Mouse (Mus musculus) urinary bladder, adult 2 months (tissue): ENCODE data around the gene Sparc. TPM values are rescaled to one million over a fixed set of nuclear protein-coding genes. Genes with fewer than 3 reads are reported as not detected.

Experiments
- DNase-seq: peaks from one replicate; pipeline ENCODE4 v3.0.0; 2022; ENCODE audit warnings: low spot score
- polyA plus RNA-seq: library from polyadenylated mRNA; depleted of rRNA; stranded (reverse); fragments of >200 nt; gene quantifications from 2 replicates; pipeline ENCODE4 v1.2.3, GENCODE M21; 2012

The Sparc gene
- polyA plus RNA-seq, 1 experiment = 3,504 TPM

DNA sequence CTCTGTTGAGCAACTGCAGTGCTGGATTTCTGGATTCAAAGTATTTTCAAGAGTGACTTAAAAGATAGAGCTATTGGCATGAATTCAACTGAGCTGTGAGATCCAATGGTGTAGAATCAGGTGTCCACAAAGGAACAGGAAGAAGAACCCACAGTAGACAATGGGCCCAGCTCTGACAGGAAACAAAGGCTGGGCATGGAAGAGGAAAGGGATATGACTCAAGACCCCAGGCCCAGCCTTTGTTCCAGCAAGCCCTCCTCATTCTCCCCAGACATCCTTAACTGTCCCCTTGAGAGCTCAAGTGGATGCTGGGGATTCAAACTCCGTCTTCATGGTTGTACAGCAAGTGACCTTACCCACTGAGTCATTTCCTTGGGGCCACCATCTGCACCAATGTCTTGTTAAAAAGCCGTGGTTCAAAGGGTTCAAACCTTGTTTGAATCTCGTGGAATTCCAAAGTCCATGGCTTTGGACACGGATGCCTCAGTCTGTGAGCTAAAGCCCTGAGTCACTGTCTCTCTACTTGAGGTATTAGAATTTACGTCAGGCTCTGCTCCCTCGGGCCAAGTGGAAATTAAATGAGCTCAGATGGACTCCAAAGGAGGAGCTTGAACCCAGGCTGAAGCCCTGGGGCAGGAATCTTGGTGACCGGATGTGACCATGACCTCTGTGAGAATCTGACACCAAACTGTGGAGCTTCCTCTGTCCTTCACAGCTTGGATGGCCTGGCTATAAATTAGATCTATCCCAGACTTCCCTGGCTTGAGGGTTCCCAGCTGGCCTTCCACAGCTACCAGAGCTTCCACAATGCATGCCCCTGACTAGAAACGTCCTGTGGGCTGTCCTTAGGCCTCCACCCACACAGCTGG is 17.1 kb downstream of the Sparc start:
- no peak for DNase-seq

DNA sequence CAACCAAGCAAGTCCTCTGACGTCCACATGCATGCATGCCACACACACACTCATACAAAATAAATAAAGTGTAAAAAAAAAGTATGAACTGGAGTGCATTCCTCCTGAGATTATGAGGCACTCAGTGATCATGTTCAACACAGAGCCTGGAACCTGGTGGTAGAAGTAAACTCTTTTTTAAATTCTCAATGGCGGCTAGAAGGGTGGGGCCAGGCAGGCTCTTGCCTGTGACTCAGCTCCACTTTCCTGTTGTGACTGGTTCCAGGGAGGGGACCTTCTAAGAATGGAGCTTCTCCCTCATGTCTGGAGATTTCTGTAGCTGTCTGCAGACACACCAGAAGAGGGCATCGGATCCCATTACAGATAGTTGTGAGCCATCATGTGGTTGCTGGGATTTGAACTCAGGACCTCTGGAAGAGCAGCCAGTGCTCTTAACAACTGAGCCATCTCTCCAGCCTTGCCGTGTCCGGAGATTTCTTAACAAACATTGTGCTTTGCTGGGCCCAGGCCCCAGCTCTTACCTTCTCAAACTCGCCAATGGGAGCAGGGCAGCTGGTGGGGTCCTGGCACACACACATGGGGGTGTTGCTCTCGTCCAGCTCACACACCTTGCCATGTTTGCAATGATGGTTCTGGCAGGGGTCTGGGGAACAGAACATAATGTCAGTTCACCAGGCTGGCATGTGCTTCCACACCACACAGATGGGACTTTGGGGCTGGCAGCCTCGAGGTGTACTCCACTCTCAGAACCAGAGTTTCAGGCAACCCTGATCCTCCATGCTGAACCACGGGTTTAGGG is 18.1 kb downstream of the Sparc start:
- DNase-seq = no peak

- no peak for DNase-seq
These were observed 22.1 kb downstream of the Sparc start for GRCm38 (mm10) chr11:55400863-55401262.

GRCm38 (mm10) chr11:55398371-55398770 is 24.6 kb downstream of the Sparc start:
- DNase-seq = no peak

DNA sequence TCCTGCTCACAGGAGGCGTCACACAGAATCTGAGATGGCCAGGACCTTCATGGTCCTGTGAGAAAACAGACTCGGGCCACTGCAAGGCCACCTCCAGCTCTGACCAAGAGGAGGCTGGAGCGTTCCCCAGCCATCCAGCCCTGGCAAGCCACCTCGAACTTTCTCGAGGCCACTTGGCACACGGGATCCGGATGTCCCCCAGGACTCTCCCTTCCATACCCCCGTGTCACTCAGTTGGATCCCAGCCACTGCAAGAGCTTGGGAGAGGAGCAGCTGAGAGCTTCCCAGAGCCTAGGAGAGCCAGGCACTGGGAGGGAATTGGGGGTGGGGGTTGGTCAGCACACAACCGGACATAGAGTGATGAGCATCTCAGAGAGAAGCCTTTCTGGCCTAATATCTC is 25.5 kb downstream of the Sparc start:
- DNase-seq = no peak

GRCm38 (mm10) chr11:55397036-55397435 is 25.9 kb downstream of the Sparc start:
- no peak for DNase-seq

- DNase-seq = no peak
These were observed 27.8 kb downstream of the Sparc start for GRCm38 (mm10) chr11:55395073-55395642.

DNA sequence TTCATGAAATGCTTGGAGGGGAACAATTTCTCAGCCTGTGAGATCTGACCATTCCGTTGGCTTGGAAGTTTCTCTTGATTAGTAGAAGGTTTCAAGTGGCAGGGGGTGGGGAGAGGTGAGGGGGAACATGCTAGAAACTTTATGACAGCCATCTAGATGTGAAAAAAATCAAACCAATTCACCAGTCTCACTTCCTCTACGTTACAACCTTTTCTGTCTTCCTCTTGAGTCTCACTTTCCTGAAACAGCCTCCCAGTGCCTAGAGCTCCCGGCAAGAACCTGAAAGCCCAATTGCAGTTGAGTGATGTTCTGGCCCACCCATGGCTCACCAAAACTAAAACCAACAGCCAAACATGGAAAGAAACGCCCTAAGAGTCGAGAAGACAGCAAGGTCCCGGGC is 28.4 kb downstream of the Sparc start:
- no peak for DNase-seq

DNA sequence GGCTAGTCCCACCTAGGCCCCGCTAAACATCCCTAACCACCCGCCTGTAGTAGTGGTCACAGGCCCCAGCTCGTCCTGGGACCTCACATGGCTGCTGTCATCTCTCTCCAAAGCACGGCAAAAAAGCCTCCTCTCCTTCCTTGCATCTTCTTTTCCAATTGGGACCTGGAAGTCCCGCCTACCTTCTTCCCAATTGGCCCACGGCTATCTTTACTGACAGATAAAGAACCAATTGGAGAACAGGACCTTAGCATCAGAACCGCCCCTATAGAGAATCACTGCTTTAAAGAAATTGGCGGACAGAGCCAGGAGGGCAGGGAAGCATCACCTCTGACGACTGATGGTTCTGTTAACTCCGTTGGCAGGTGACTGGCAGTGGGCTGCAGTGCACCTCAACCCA is 30.5 kb downstream of the Sparc start:
- no peak for DNase-seq

DNA sequence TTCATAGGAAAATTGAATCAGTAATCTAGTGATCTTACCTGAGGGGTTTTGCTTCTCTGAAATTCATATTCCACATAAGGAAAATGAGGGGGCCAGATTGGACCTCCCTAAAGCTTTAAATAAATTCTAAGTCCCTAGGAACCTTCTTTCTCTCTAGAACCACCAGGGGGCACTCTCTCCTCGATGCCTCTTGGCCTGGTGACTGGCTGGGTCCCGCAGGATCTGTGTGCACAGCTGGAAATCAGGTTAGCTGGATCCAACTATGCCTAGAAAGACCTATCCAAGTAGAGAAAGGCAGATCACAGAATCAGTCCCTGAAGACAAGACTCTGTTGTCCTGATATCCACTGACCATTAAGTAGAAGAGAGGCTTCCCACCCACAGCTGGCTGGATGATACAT is 33.2 kb downstream of the Sparc start:
- DNase-seq = no peak

GRCm38 (mm10) chr11:55387576-55387975 is 35.4 kb downstream of the Sparc start:
- DNase-seq = no peak

DNA sequence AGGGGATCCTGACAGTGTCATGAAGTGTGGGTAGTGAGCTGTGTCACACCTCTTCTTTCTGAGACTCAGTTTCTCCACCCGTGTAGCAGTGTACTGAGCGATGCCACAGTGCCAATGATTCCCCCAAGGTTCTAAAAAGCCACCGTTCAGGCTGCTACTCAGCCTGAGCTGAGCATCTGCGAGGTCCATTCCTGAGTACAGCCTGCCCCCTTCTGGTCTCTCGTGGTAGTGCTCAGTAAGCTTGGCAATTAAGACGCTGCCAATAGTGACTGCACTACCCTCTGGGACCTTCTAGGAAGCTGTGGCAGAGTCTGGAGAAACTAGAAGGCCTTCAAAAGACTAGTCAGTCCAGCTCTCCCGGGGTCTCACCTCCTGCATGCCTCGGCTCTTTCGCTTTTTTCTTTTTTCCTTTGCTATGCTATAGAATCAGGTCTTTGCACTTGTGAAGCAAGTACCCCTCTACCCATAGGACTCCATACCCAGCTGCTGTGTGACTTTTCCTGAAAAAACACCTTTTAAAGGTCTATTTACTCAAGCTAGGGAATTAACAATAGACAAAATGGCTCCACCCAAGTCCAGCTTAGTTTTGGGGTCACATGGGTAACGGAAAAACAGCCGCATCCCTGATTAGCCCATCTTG is 36.4 kb downstream of the Sparc start:
- peak; percentile 76 for DNase-seq

GRCm38 (mm10) chr11:55383463-55384045 is 39.4 kb downstream of the Sparc start:
- DNase-seq = no peak

DNA sequence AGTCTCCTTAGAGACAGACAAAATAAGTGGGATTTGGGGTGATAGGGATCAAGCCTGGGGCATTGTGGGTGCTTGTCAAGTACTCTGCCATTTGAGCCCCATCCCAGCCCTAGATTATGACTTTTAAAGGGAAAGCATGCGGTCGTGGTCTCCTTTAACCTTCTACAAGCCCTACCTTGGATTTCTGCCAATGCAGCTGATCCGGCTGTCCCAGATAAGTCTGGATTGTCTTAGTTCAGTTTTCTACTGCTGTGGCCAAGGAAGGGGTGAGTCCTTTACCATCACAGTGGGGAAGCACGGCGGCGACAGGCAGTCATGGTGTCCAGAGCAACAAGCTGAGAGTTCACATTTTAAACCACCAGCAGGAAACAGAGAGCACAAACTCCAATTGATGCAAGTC is 42.1 kb downstream of the Sparc start:
- DNase-seq = no peak

DNA sequence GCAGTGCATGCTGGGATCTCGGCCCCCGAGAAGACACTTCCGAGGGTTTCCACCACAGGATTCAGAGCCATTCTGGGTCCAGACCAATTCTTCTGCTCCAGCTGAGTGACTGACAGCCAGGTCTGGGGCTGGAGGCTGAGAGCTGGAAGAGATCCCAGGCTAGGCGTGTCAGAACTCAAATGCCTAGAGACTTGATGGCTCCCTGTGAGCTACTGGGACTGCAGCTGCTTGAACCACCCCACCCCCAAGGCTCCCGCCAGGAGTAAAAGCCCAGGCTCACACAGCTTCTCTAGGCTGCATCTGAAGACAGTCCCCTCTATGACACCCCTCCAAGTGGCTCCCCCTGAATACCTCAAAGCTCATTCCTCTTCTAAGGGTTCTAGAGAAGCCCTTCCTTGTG is 44.6 kb downstream of the Sparc start:
- no peak for DNase-seq

GRCm38 (mm10) chr11:55373838-55374237 is 49.1 kb downstream of the Sparc start:
- no peak for DNase-seq

DNA sequence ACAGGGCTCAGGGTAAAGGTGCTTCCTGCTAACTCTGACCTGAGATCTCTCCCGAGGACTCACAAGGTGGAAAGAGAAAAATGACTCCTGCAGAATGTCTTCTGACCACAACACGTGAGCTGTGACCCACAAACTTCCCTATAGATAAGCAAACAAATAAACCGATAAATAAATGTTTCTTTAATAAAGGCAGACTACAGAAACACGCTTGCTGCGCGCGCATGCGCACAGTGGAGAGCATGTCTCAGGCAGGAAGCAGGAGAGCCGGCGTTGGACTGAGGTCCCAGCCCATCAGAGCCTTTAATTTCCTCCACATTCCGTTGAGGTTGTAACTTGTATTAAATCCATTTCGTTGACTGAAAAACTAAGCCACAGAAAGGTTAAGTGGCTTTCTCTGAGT is 49.6 kb downstream of the Sparc start:
- DNase-seq = no peak

DNA sequence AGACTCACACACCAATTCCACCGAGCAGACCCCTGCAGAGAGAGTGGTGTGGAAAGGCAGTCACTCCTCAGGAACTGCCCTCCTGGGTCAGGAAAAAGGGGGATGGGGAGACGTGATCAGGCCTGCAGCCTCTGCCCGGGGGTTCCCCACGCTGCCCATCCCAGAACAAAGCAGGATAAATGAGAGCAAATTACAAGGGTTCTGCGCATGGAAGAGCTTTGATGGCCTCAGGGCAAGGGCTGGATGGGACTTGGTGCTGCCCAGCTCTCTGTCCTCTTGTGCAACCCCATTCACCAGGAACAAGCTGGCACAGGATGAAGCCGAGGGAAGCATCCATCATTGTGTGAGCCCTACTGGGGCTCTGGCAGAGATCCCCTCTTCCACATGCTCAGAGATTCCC is 51.0 kb downstream of the Sparc start:
- no peak for DNase-seq

- DNase-seq = no peak
These were observed 53.9 kb downstream of the Sparc start for GRCm38 (mm10) chr11:55369093-55369471.

DNA sequence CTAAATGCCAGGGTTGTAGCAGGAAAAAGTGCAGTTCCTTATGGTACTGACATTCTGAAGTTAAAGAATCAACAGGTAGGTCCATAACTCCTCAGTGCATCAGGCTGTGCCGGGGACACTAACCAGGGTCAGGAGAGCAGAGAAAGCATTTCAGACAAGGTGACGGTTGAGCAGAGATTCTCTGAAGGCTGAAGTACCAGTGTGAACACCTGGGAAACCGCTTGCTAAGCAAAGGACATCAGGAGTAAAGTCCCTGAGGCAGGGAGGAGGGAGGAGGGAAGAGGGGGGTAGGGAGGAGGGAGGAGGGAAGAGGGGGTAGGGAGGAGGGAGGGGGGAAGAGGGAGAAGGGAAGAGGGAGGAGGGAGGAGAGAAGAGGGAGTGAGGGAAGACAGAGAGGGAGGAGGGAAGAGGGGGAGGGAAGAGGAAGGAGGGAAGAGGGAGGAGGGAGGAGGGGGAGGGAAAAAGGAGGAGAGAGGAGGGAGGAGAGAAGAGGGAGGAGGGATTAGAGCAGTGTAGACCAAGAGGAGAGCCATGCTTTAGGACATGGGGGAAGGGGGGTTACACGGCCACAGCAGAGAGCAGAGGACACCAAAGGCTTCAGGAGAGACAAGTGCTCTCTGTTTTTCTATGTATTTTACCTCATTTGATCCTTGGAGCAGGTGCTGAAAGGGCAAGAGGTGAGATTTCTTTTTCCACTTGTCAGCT is 54.4 kb downstream of the Sparc start:
- no peak for DNase-seq

DNA sequence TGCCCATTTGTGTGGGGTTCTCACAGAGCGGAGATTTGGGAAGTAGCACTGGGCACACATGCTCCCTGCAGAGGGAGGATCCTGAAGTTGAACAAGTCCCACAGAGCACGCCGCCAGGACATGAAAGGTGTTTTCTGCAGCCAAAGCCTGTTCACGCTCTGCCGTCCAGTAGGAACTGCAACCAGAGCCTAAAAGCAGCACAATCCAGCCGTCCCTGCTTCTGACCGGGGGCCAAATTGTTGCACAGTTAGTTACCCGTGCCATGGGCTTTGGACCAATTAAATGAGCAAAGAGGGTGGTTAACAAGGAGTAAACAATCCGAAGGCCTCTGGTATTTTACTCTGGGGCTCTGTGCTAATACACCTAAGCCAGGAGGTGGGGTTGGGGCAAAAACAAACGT is 55.2 kb downstream of the Sparc start:
- no peak for DNase-seq
